Mouse (Mus musculus) naive thymus-derived CD4-positive, alpha-beta T cell, adult 2 months (primary cell): ENCODE data around the gene 4922502D21Rik.
"Not testable (repeated sequence)": the region's sequence is repeated elsewhere in the genome, so short reads cannot be mapped to it uniquely, and the experiment has no call there.

Experiments
- DNase-seq: peaks from one replicate; pipeline ENCODE4 v3.0.0-alpha.2; 2011; ENCODE audit warnings: low read depth

Gene 4922502D21Rik

DNA sequence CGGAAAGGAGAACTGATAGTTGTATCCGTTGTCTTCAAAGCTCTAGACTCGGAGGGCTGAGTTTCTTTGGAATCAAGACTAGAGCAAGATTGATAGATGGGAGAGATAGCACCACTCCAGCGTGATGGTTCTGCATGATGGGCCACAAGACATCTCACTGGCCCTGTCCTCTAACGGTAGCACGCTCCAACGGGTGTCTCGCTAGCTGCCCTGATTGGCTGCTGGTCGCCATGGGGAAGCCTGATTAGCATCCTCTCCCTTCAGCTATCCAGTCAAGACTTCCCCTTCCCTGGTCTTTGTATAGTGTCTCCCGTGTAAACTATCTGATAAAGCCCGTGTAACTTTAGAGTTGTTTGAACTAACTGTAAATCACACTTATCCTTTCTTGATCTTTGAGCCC lies at the start of gene 4922502D21Rik:
Gene 4922502D21Rik (minus strand): TSS at position 187 of the 400 bp plus-strand sequence.
- no peak for DNase-seq

DNA sequence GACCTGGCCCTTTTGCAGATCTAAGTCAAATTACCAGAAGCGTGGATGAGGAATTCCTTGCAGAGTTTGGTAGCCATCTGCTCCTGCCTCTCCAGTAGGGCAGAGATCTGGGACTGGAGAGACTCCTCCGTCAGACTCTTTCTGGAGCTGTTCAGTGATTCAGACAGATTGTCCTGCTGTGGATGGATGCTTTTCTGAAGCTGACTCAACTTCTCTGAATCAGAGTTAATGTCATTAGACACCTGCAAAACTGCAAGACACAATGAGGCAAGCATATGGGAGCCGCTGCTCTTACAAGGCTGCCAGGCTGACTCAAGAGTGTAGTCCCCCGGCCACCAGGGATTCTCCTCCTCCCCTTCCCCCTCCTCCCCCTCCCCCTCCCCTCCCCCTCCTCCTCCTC lies 48.9 kb upstream of the 4922502D21Rik start:
- no peak for DNase-seq

DNA sequence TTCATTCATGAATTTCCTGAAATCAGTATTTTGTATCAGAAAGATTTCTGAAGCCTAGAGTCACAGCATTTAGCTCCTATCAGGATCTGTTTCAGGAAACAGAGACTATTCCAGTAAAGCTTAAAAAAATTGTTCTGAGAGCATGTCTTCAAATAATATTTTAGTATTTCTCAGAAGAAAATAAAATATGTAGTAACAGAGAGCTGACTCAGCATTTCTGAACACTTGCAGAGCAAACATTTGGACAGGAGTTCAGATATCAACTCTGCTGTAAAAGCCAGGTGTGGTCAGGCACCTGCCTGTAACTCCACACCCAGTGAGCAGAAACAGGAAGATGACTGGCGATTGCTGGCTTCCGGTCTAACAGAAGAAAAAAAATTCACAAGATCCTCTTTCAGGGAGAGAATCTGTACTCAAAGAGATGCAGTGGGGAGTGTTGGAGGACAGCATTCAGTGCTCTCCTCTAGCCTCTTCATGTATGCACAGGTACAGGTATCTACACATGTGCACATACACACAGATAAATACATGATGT lies 43.4 kb upstream of the 4922502D21Rik start:
- DNase-seq, result no peak

DNA sequence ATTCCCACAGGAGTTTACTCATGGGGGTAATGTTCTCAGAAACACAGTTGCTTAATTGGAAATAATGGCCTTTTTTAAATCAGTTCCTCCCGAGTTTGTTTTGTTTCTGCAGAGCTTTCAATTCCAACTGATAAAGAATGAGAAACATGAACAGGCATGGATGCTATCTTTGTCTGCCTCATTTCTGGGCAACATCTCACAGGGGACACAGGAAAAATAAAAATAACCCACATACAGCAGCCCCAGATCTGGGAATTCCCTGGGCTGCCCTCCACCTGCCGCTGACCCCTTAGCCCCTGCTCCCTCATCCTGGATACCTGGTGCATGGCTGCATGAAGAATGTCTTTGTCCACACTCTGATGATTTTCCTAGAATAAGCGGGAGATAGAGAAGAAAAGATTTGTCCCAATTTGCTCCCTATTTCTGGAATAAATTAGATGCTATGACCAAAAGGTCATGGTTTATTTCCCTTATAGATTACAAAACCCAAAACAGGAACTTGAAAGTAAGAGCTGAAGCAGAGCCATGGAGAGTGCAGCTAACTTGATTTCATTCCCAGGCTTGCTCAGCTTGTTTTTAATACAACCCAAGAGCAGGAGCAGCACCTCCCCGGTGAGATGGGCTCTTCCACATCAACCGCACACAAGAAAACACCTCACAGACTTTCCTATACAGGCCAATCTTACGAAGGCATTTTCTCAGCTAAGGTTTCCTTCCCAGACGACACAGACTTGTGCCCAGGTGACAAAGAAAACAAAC lies 38.0 kb upstream of the 4922502D21Rik start:
- DNase-seq, result no peak

DNA sequence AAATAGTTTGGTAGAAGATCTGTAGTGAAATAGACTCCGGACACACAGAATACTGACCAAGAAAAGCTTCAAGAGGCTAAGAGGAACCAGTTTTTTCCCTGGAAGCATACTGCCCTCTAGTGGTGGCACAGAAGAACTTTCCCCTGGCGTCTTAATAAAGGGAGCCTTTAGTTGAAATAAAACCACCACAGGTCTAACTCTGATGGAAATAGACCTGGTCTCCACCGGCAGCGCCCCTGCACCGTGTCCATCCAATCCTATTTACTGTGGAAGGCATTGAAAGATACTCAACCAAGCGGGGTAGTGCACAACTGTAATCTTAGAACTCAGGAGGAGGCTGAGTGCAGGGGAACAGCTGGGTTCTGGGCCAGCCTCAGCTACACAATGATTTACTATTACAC lies 34.4 kb upstream of the 4922502D21Rik start:
- peak; percentile 74 for DNase-seq

DNA sequence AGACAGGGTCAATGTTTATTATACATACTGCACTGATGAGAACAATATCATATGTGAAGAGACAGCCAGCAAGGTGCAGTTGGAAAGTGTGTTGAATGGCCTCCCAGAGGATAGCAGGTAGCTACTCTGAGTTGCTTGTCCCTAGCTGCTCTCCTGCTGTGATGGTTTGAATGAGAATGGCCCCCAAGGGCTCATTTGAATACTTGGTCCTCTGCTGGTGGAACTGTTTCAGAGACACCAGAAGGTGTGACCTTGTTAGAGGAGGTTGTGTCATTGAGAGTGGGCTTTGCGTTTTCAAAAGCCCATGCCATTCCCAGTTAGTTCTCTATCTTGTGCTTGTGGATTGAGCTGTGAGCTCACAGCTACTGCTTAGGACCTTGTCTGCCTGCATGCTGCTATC lies 32.3 kb upstream of the 4922502D21Rik start:
- DNase-seq, result no peak

DNA sequence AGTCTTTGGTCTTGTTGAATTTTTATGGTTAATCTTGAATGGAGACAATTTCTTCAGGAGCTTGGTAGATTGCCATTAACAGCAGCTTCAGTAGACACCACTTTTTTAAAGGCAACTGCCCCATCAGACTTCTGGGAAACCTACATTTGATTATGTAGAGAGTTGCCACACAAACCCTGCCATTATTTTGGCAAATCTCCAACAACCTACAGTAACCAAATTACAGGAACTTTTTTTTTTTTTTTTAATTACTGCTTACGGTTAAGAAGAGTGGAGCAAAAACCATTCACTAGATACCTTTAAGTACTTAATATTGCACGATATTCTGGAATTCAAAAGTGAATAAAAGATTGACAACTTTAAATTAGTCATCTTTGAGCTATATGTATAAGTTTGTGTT lies 27.9 kb upstream of the 4922502D21Rik start:
- DNase-seq, result no peak

DNA sequence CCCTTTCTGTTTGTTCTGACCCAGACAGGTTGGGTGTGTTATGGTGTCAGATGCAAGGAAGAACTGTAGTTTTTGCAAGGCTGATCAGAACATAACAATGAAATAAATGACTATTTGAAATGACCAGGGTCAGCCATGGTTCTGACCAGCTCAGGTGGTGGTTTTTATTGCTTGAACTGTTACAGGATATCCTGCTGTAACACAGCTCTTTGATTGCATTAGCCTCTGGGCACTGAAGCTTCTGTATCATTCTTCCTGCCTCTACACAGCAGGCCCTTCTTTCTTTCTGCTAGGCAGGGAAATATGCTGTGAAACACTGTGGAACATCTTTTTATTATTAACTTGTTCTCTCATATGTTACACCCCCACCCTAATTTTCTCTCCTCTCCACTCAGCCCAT lies 24.8 kb upstream of the 4922502D21Rik start:
- DNase-seq, result no peak

DNA sequence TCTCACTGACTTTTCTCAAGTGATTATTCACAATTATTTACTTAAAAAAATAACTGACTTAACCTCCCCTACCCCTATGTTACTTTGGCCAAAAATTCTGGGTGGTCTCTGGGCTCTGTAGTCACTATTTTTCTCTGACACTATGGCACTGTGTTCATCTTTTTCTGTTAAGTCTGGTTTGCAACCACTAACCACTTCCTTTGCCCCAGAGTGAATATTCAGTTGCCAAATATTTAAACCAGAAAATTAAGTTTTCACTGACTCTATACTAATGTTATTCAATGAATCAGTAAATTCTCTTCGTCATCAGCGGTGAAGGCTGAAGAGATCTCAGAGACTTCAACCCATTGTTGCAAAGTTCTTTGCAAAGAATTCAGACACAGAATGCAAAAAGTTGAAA lies 24.2 kb upstream of the 4922502D21Rik start:
- DNase-seq, result no peak

DNA sequence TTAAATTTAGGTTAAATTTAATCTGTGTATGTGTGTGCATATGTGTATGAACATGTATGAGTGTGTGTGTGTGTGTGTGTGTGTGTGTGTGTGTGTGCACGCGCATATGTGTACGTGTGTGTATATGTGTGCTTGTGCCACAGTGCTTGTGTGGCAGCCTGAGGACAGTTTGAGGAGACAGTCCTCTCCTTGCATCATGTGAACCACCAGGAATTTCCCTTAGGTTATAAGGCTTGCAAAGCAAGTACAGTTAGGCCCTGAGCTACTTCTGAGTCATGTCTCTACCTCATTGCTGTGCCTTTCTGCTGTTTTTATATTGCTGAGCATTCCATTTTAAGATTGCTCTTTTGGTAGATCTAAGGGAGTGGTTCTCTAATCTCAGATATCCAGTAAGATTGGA lies 19.5 kb upstream of the 4922502D21Rik start:
- DNase-seq, result no peak

DNA sequence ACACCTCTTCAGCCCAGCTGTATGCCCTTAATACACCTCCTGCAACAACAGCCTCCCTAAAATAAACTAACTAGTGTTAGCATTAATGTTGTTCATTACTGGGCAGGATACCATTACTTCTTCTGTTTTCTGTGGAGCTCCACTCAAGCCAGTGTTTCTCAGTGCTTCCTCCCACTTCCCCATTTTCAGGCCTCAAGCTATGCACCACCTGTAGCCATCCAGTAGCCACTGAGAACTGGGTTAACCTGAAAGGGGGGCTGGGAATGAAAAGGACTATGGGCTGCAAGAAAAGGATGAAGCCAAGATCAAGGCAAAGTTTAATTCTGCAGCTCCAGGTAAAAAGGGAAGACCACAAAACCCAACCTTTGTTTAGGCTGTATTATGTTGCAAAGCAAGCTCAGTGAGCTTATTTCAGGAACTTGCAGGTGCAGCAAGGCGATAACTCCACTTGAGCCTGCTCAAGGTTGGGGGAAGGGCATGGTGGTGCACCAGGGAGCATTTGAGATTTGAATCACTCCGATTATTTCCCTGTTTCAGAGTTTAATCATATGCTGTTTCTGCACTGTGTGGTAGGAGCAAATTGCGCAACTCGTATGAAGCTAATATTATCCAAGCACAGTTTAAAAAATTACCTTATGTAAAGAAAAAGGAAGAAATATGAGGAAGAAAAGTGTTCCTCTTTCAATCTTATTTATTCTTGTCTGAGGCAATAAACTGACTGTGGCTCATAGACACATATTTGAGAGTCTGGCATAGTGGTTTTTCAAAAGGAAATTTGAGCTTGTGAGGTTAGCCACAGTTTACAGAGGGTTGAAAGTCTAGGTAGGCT lies 18.1 kb upstream of the 4922502D21Rik start:
- DNase-seq, result no peak

DNA sequence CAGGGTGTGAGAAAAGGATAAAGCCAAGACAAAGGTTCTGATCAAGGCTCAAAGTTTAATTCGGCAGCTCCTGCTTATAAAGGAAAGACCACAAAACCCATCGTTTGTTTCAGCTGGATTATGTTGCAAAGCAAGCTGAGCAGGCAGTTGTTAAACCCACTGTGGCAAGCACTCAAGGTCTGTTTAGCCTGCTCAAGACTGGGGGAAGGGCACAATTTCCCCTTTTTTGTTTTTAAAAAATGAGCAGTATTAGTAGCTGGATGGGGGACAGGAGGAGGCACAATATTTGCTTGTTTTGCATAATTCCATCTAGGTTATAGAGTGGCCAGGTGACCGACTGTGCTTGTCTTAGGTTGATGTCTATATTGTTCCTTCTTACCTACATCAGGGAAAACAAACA lies 12.8 kb upstream of the 4922502D21Rik start:
- DNase-seq, result no peak

DNA sequence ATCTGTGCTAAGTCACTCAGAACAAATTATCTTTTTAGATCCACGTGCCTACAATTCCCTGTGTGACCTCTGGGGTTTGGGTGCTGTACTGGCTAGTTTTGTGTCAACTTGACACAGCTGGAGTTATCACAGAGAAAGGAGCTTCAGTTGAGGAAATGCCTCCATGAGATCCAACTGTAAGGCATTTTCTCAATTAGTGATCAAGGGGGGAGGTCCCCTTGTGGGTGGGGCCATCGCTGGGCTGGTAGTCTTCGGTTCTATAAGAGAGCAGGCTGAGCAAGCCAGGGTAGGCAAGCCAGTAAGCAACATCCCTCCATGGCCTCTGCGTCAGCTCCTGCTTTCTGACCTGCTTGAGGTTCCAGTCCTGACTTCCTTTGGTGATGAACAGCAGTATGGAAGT lies 10.8 kb upstream of the 4922502D21Rik start, which contains the start of gene Clec12a:
Gene Clec12a (plus strand): TSS at position 301 of the 400 bp plus-strand sequence.
- not testable (repeated sequence) for DNase-seq

DNA sequence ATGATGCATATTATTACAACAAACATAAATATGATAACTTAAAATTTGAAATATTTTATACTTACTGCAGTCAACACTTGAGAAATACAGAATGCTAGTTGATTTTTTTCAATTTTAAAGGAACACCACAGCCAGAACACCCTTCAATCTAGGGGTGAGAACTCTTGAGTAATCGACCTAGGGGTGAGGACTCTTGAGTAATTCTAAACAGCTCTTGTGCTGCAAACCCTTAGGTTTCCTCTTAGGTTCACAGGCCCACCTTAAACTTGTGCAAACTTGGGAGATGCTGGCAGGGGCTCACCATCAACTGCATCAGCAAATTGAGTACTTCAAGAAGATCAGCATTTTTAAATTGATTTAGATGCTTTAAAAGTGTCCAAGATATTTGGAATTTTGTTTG lies 6.2 kb upstream of the 4922502D21Rik start:
- no peak for DNase-seq

DNA sequence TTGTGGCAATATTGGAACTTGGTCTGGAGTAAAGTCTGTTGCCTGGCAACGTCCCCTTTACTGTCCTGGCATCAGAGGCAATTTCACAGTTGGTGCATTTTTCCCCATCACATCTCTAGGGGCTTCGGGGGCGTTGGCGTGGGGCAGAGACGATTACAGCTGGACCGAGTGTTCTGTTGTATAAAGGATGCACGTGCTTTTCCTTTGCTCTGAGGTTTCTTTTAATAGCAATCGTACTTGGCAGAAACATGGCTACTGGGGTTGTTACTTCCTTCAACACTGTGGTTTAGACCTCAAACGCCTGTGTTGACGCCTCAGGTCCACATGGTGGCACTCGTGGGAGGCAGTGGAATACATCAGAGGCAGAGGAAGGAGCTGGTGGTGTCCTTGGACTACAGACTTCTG lies 2.1 kb upstream of the 4922502D21Rik start:
- peak; percentile 88 for DNase-seq

DNA sequence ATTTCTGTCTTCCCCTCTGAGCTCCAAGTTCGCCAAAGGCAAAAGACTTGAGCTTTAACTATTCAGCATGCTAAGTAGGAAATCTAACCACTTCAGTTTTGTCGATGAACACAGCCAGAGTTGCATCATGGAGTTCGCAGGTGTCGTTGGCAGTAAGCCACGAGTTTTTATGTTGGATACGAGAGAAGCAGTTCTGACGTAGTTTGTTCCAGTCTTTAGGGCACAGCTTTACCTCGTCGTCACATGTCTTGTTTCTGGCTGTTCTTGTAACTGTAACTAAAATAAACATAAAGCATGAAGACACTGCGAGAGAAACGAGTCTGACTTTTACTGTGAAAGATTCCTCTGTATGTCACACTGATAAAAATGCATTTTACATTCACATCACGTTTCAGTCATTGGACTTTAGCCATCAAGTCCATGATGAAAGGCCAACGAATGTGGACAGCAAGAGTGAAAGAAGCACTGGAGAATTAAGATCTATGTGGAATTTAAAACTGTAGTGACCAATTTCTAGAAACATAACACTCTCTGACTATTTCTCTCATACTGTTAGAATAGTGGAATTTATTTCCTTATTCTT lies 4.9 kb downstream of the 4922502D21Rik start:
- peak; percentile 71 for DNase-seq

DNA sequence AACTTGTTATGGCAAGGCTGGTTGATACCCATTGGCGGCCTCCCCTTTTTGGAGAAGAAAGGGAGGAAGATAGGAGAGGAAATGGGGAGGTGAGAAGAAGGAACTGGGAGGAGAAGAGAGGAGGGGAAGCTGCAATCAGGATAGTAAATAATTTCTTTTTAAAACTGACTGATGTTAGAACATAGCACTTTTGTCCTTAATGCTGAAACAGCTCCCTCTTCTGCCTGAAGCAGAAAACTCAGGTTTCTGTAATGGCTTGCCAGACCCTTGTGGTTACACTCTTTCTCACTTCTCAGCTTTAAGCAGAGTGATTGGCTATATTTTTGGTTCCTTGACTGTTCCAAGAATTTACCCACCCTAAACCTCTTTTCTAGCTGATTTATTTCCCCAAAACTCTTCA lies 5.6 kb downstream of the 4922502D21Rik start:
- DNase-seq, result peak; percentile 65

DNA sequence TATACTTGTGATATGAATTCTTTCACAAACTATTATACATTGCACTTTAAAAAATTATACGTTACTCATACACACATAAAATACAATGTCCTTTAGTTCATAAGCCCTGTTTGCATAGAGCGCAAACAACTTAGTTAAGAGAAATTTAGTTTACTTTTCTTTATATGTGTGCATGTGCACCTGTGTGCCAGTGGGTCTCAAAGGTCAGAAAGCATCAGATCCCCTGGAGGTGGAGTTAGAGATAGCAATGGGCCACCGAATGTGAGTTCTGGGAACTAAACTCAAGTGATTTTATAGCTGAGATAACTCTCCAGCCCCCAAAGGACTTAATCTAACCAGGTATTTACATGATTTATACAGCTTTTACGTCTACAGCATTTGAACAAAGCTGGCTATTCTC lies 12.3 kb downstream of the 4922502D21Rik start:
- DNase-seq, result no peak

DNA sequence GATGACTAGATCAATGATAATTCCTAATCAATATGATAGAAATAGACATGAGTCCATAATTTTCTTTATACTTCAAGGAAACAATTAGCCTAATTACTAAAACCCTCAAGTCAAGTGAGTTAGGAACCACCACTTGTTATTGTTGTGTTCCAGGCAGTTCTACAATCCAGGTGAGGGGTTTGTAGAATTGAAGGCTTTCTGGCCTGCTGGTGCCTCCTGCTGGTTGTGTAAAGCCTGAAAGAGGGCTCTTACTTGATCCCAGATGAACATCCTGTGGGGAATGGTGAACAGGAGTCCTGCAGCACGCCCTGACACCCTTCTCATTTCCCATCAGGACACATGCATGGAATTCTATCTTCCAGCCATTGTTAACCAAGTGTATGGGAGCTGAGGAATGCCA lies 13.2 kb downstream of the 4922502D21Rik start:
- peak; percentile 75 for DNase-seq

DNA sequence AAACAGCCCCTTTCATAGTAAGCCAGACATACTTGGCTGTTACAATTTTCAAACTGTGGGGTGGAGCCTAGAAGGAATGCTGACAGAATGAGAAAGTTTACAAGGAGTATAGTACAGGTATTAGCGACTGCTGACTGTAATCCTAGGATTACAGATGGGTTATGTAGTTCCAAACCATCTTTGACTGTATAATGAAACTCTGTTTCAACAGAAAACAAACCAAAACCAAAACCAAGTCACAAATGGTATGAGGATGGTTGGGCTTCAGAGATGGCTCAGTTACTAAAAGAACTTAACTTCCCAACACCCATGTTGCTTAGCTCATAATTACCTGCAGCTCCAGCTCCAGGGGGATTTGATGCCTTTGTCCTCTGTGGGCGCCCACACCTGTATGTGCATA lies 15.1 kb downstream of the 4922502D21Rik start:
- no peak for DNase-seq

DNA sequence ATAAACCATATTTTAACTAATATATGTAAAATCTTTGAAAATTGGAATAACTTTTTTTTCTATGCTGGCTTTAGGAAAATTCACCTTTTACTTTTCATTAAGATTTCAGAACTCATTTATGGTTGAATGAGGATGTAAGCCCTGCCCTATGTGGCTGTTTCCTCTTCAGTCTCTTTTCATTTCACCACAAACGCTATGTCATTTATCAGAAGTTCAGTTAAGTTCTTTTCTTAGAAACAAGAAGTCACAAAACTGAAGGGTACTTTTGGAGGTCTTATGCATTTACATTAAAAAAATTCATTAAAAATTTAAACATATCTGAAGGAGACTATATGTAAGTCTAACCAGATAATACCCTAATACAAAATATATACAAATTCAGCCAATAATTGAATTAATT lies 15.9 kb downstream of the 4922502D21Rik start:
- DNase-seq, result no peak

DNA sequence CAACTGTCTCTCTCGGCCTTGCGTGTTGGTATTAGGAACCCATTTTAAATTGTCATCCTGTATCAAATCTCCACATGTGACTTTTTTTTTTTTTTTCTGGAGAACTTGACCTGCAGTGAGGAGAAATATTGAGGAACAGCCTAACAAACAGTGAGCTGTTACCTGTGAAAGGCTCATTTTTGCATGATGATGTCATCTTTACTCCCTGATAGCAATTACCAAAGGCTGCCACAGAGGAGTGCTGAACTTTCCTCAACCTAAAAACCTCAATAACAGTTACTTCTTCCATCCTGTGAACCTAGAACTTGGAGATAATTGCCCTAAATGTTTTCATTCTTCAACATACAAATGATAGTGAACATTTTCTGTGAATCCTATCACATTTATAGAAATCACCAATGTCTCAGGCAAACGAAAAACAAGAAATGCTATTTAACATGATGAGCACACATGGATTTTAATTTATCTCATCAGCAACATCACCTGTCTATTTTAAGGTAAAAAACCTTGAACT lies 16.9 kb downstream of the 4922502D21Rik start:
- DNase-seq, result no peak
